27 mouse cellular contexts compared by ENCODE assay signal in genomic region chr1:93567717-93568497, GRCm38 (mm10). TPM values are rescaled to one million over a fixed set of nuclear protein-coding genes. Genes with fewer than 3 reads are reported as not detected.
A peak's percentile ranks its signal among the peaks of the same experiment; 100 is the strongest.
DNase-seq lines count a peak whose midpoint lies in the region; ATAC-seq and TF ChIP-seq lines count a peak whose summit lies in the region.
"Had no signal": no experiment of that assay in that cellular context is flagged by ENCODE, and none has a peak within 500 bp of the region (broad histone marks: within the 10 kb centered on the region; RNA-seq: fewer than 3 reads in every experiment).

No protein-coding gene starts in this region.

- no peak for DNase-seq in layer of hippocampus, adult 2 months (ENCODE audit: low spot score in 2 of 2)
- no peak for DNase-seq in layer of hippocampus, adult 18-20 months (ENCODE audit: low spot score in 2 of 2)
- DNase-seq in liver, postnatal 0 days, result peak; percentile 22
- peak; percentile 18 for DNase-seq in yolk sac, embryonic 10.5 days (ENCODE audit: low spot score)
- no peak for DNase-seq in adrenal gland, adult 2 months
- DNase-seq in gastrocnemius, adult 8-10 months (ENCODE audit: low spot score in 2 of 2), result no peak
- DNase-seq: adrenal gland, postnatal 14 days; cerebellum, adult 18-20 months; cerebellum, postnatal 10 days; kidney, adult 18-20 months; kidney, postnatal 25 days; layer of hippocampus, postnatal 36 days; left cerebral cortex, postnatal 4 days; lung, embryonic 14.5 days; right cerebral cortex, adult 18-20 months had no signal

- no peak overlapping the region for H3K4me3 ChIP-seq in layer of hippocampus, adult 2 months
- no peak overlapping the region for H3K4me3 ChIP-seq in intestine, embryonic 15.5 days (replicated peaks)
- no peak overlapping the region for H3K4me3 ChIP-seq in liver, postnatal 0 days (ENCODE audit: low read depth, low read length)
- H3K4me3 ChIP-seq: embryonic facial prominence, embryonic 13.5 days; forebrain, embryonic 10.5 days; forebrain, embryonic 15.5 days; heart, embryonic 10.5 days; heart, embryonic 15.5 days; kidney, embryonic 15.5 days; midbrain, embryonic 12.5 days; myocyte; neural tube, embryonic 12.5 days had no signal

- H3K27me3 ChIP-seq in intestine, embryonic 15.5 days (replicated peaks), result no peaks in the 10 kb centered on the region
- no peaks in the 10 kb centered on the region for H3K27me3 ChIP-seq in liver, postnatal 0 days (ENCODE audit: insufficient read depth, low read length)
- H3K27me3 ChIP-seq: CH12.LX; embryonic facial prominence, embryonic 13.5 days; forebrain, embryonic 15.5 days; heart, embryonic 15.5 days; kidney, embryonic 15.5 days; midbrain, embryonic 12.5 days; neural tube, embryonic 12.5 days had no signal

- no peaks in the 10 kb centered on the region for H3K4me1 ChIP-seq in intestine, embryonic 15.5 days (replicated peaks)
- H3K4me1 ChIP-seq in liver, postnatal 0 days (ENCODE audit: insufficient read depth), result 0 out of 2 replicates have a peak, but pooled peaks cover 4% of the 10 kb centered on the region
- H3K4me1 ChIP-seq: embryonic facial prominence, embryonic 13.5 days; forebrain, embryonic 10.5 days; forebrain, embryonic 15.5 days; heart, embryonic 10.5 days; heart, embryonic 15.5 days; kidney, embryonic 15.5 days; midbrain, embryonic 12.5 days; neural tube, embryonic 12.5 days had no signal

- ATAC-seq in intestine, embryonic 15.5 days, result peak; percentile 92
- peak; percentile 72 for ATAC-seq in liver, postnatal 0 days
- ATAC-seq: forebrain, embryonic 15.5 days; hindbrain, embryonic 16.5 days had no signal

- H3K27ac ChIP-seq in layer of hippocampus, adult 2 months, result 0 out of 2 replicates have a peak overlapping the region, but pooled peaks have one; percentile 3
- no peak overlapping the region for H3K27ac ChIP-seq in intestine, embryonic 15.5 days
- H3K27ac ChIP-seq in liver, postnatal 0 days (ENCODE audit: low read depth), result peak overlapping the region; percentile 88
- H3K27ac ChIP-seq: embryonic facial prominence, embryonic 13.5 days; forebrain, embryonic 10.5 days; forebrain, embryonic 15.5 days; heart, embryonic 10.5 days; heart, embryonic 15.5 days; kidney, embryonic 15.5 days; midbrain, embryonic 12.5 days; neural tube, embryonic 12.5 days had no signal

- WGBS in intestine, embryonic 15.5 days, result 57% methylated on average over 9 of the region's 9 CpGs
- 57% methylated on average over 9 of the region's 9 CpGs for WGBS in liver, postnatal 0 days (ENCODE audit: insufficient replicate concordance)

- TF ChIP-seq EP300 in liver, postnatal 0 days (IDR thresholded peaks at IDR 0.05; ENCODE audit: low read depth), result 0 out of 2 replicates have a peak, but pooled peaks have one; percentile 12

- peaks cover 6% of the 10 kb centered on the region; the same call in 1 of the 2 replicates for H3K36me3 ChIP-seq in intestine, embryonic 15.5 days
- H3K36me3 ChIP-seq in liver, postnatal 0 days (replicated peaks; ENCODE audit: insufficient read depth, low read length), result peaks cover 8% of the 10 kb centered on the region; the same call in 1 of the 2 replicates

- H3K4me2 ChIP-seq in intestine, embryonic 15.5 days (replicated peaks), result no peak overlapping the region
- no peak overlapping the region for H3K4me2 ChIP-seq in liver, postnatal 0 days (ENCODE audit: low read depth, low read length)
- H3K4me2 ChIP-seq: embryonic facial prominence, embryonic 13.5 days; forebrain, embryonic 15.5 days; heart, embryonic 15.5 days; kidney, embryonic 15.5 days; lung, embryonic 14.5 days; midbrain, embryonic 12.5 days; neural tube, embryonic 12.5 days had no signal

- TF ChIP-seq CTCF in layer of hippocampus, adult 2 months (conservative IDR thresholded peaks at IDR 0.05), result no peak
- TF ChIP-seq CTCF in liver, postnatal 0 days (IDR thresholded peaks at IDR 0.05; ENCODE audit: low read depth), result no peak

- H3K9me3 ChIP-seq in intestine, embryonic 15.5 days, result 0 out of 2 replicates have a peak, but pooled peaks cover 4% of the 10 kb centered on the region
- H3K9me3 ChIP-seq in liver, postnatal 0 days (ENCODE audit: low read length), result no peaks in the 10 kb centered on the region
- H3K9me3 ChIP-seq: embryonic facial prominence, embryonic 13.5 days; forebrain, embryonic 15.5 days; heart, embryonic 15.5 days; kidney, embryonic 15.5 days; midbrain, embryonic 12.5 days; neural tube, embryonic 12.5 days had no signal

- H3K9ac ChIP-seq in intestine, embryonic 15.5 days, result no peak overlapping the region
- no peak overlapping the region for H3K9ac ChIP-seq in liver, postnatal 0 days (replicated peaks)
- H3K9ac ChIP-seq: embryonic facial prominence, embryonic 13.5 days; forebrain, embryonic 15.5 days; heart, embryonic 15.5 days; kidney, embryonic 15.5 days; lung, embryonic 14.5 days; midbrain, embryonic 12.5 days; neural tube, embryonic 12.5 days had no signal

RNA-seq across cellular contexts. Expression of gene Farp2, which starts 56.0 kb away (rescaled TPM):
- 10 to 100 TPM; 12.0 to 12.6 TPM for total RNA-seq in layer of hippocampus, adult 2 months (2021)
- total RNA-seq in layer of hippocampus, adult 18-20 months (2021), result 10 to 100 TPM; 12.0 to 13.0 TPM
- 6.1 and 6.8 TPM in 2 replicates for polyA plus RNA-seq in intestine, embryonic 15.5 days (2015; fragmentation: Nextera tagmentation; extraction: Ambion mirVana)
- polyA plus RNA-seq in liver, postnatal 0 days (2015; fragmentation: Nextera tagmentation; extraction: Ambion mirVana), result 3.9 and 4.0 TPM in 2 replicates
- 10 to 100 TPM; 17.0 to 21.7 TPM for total RNA-seq in adrenal gland, adult 2 months (2021)
- 5.2 and 5.9 TPM in 2 replicates for polyA plus RNA-seq in adrenal gland, adult 2 months (2012; rRNA removed)
- total RNA-seq in gastrocnemius, adult 8-10 months (2022), result 10 to 100 TPM; 12.9 to 16.0 (median 15.2) TPM

Comparison
In these comparisons a context has a peak if more than half of its experiments do, and no peak if none do; other contexts are left out.
1. DNase-seq: peak in liver, postnatal 0 days (single experiment) and yolk sac, embryonic 10.5 days (single experiment); none in layer of hippocampus, adult 2 months (0 of 2), layer of hippocampus, adult 18-20 months (0 of 2), adrenal gland, adult 2 months (single experiment) and gastrocnemius, adult 8-10 months (0 of 2).